Mouse (Mus musculus) neural tube, embryonic 12.5 days (tissue): ENCODE measurements around the gene Slc30a4. TPM values are rescaled to one million over a fixed set of nuclear protein-coding genes. Genes with fewer than 3 reads are reported as not detected.

Experiments
- ATAC-seq: fragments of 200-750 bp; cut with Nextera tagmentation; 2 replicates; pipeline ENCODE4 v1.8.0; 2017; ENCODE audit warnings: low read depth, mild to moderate bottlenecking, moderate TSS enrichment, moderate library complexity; ENCODE audit not compliant: low FRiP score
- H3K27ac ChIP-seq: fragments of 300-500 bp; sonication (generic); 2 replicates; pipeline ENCODE4 v1.5.1; 2016
- H3K27me3 ChIP-seq: fragments of 300-500 bp; sonication (generic); replicated peaks from 2 replicates; pipeline ENCODE4 v1.6.1; 2016; ENCODE audit warnings: mild to moderate bottlenecking
- H3K36me3 ChIP-seq: fragments of 300-500 bp; sonication (generic); 2 replicates; pipeline ENCODE4 v1.6.1; 2016; ENCODE audit warnings: mild to moderate bottlenecking
- H3K4me1 ChIP-seq: fragments of 300-500 bp; sonication (generic); 2 replicates; pipeline ENCODE4 v1.6.1; 2016
- H3K4me2 ChIP-seq: fragments of 300-500 bp; sonication (generic); replicated peaks from 2 replicates; pipeline ENCODE4 v1.6.1; 2016; ENCODE audit warnings: mild to moderate bottlenecking
- H3K4me3 ChIP-seq: fragments of 300-500 bp; sonication (generic); 2 replicates; pipeline ENCODE4 v1.5.1; 2016
- H3K9ac ChIP-seq: fragments of 300-500 bp; sonication (generic); 2 replicates; pipeline ENCODE4 v1.6.1; 2016; ENCODE audit warnings: mild to moderate bottlenecking
- H3K9me3 ChIP-seq: fragments of 300-500 bp; sonication (generic); 2 replicates; pipeline ENCODE4 v1.6.1; 2016; ENCODE audit warnings: mild to moderate bottlenecking
- WGBS: fragments of 180-500 bp; shearing (Covaris S2); methylation state at CpG from one replicate; pipeline ENCODE4 v1.1.7; 2016; 5-methylcytosine and 5-hydroxymethylcytosine counted together
- polyA plus RNA-seq: library from polyadenylated mRNA; unstranded; fragments of >200 nt; fragmentation: Nextera tagmentation; extraction: Ambion mirVana; gene quantifications from 2 replicates; pipeline ENCODE4 v1.2.1, GENCODE M21; 2016

Gene Slc30a4
- polyA plus RNA-seq, 1 experiment from 2014 or later: 9.4 TPM

DNA sequence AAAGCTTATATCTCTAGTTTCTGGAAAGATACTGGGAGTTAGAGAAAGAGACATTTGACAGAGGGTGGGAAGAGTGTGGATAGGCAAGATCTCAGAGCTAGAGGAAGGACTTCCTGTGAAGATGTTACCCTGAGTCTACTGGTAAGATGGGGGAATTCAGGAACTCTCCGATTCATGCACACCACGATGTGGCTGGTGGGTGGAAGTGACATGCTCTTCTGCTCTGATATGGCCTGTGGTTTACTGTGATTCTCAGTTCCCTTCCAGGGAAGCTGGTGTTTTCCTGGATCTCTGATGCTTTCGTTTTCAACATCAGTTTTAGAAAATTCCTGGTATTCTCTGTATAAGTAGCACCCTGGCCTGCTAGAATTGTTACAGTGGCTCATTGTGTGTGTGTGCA lies 9.4 kb upstream of the Slc30a4 start:
- ATAC-seq: no peak
- Histone ChIP-seq H3K4me3 (no peak overlapping the region), H3K36me3 (no peaks in the 10 kb centered on the region), H3K27me3 (no peaks in the 10 kb centered on the region), H3K9ac (no peak overlapping the region), H3K4me1 (no peaks in the 10 kb centered on the region), H3K27ac (no peak overlapping the region), H3K9me3 (no peaks in the 10 kb centered on the region), H3K4me2 (no peak overlapping the region)
- WGBS: 81% methylated on average over 3 of the region's 3 CpGs

DNA sequence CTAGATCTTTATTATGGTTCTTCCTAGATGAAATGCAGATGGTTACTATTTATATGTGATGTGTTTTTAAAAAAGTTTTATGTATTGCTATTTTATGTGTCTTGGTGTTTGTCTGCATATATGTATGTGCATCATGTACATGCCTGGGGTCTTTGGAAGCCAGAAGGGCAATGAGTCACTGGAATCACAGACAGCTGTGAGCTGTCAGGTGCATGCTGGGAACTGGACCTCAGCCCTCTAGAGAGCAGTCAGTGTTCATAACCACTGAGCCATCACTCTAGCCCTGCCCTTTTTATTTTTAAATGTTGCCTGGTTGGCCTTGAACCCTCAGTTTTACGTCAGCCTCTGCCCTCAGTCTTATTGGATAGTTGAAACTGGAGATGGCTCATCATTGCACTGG lies 6.7 kb upstream of the Slc30a4 start:
- 76% methylated on average over 1 of the region's 1 CpGs for WGBS

DNA sequence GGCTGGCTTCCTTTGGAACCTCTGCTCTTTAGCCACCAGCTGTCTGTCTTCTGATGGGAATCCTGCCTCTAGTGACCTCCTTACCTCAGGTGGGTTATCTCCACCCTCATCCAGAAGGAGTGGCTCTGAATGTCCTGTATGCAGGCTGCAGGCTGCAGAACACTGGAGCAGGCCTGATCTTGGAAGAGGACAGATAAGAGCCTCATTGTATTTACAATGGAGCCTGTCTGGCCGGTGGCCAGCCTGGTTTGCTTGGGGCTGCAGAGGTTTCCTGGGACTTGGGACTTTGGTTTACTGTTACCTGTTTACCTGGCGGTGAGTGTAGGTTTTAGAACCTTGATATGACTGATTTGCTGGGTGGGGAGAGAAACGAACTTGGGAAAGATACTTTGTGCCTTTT lies 5.6 kb upstream of the Slc30a4 start:
- H3K4me3 ChIP-seq: no peak overlapping the region
- H3K27me3 ChIP-seq: no peaks in the 10 kb centered on the region
- H3K9ac ChIP-seq: no peak overlapping the region
- no peaks in the 10 kb centered on the region for H3K4me1 ChIP-seq
- ATAC-seq: no peak
- H3K27ac ChIP-seq: no peak overlapping the region
- no peak overlapping the region for H3K4me2 ChIP-seq
- 66% methylated on average over 3 of the region's 3 CpGs for WGBS
- H3K36me3 ChIP-seq: no peaks in the 10 kb centered on the region
- no peaks in the 10 kb centered on the region for H3K9me3 ChIP-seq

More for the DNA sequence above, 6.7 kb upstream of the Slc30a4 start:
- no peak overlapping the region for H3K4me3 ChIP-seq
- ATAC-seq: no peak
- H3K9ac ChIP-seq: no peak overlapping the region
- H3K4me2 ChIP-seq: no peak overlapping the region
- no peaks in the 10 kb centered on the region for H3K36me3 ChIP-seq
- no peak overlapping the region for H3K27ac ChIP-seq
- no peaks in the 10 kb centered on the region for H3K4me1 ChIP-seq
- H3K27me3 ChIP-seq: no peaks in the 10 kb centered on the region
- H3K9me3 ChIP-seq: no peaks in the 10 kb centered on the region

DNA sequence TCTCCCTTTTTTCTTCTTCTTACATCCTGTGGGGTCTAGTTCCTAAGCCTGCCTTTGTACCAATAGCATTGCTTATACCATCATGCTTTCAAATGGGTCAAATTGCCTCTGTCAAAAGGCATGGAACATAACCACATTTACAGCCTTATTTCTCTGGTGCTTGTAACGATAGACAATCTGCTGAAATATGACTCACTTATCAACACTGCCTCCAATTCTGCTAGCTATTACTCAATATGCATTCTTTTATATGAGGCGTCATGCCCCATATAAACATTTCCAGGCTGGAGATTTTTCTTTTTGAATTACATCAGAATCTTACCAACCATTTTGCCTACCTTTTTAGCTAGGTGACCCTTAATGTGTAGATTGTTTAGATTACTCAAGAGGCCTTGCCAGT lies 2.1 kb upstream of the Slc30a4 start:
- no peak for ATAC-seq
- H3K36me3 ChIP-seq: no peaks in the 10 kb centered on the region

DNA sequence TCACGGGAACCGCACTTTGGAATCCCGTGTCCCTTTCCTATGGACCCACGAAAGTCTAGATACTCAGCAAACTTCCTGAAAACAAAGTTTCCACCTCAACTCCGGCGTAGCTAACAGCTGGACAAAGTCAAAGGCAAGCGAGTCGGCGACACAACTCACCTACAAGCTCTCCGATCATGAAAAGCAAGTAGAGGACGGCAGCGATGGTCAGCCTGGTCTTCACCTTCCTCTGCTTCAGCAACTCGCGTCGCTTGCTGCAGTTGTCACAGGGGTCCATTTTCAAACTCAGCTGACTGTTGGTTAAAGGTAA lies 637 bp downstream of the Slc30a4 start:
- ATAC-seq: no peak; the same call in 1 of the 2 replicates
- H3K9ac ChIP-seq: peak overlapping the region; percentile 83
- no peaks in the 10 kb centered on the region for H3K27me3 ChIP-seq
- H3K9me3 ChIP-seq: no peaks in the 10 kb centered on the region
- H3K4me1 ChIP-seq: peaks cover 10% of the 10 kb centered on the region; the same call in 1 of the 2 replicates
- H3K27ac ChIP-seq: no peak overlapping the region
- H3K4me2 ChIP-seq: peak overlapping the region; percentile 88
- peak overlapping the region; percentile 74 for H3K4me3 ChIP-seq
- no peaks in the 10 kb centered on the region for H3K36me3 ChIP-seq
- 1% methylated on average over 15 of the region's 15 CpGs for WGBS

More for the DNA sequence above, 2.1 kb upstream of the Slc30a4 start:
- peaks cover 10% of the 10 kb centered on the region; the same call in 1 of the 2 replicates for H3K4me1 ChIP-seq
- H3K4me3 ChIP-seq: no peak overlapping the region
- H3K27me3 ChIP-seq: no peaks in the 10 kb centered on the region
- H3K27ac ChIP-seq: no peak overlapping the region
- WGBS: 78% methylated on average over 2 of the region's 2 CpGs
- H3K9me3 ChIP-seq: no peaks in the 10 kb centered on the region
- no peak overlapping the region for H3K4me2 ChIP-seq
- H3K9ac ChIP-seq: no peak overlapping the region

DNA sequence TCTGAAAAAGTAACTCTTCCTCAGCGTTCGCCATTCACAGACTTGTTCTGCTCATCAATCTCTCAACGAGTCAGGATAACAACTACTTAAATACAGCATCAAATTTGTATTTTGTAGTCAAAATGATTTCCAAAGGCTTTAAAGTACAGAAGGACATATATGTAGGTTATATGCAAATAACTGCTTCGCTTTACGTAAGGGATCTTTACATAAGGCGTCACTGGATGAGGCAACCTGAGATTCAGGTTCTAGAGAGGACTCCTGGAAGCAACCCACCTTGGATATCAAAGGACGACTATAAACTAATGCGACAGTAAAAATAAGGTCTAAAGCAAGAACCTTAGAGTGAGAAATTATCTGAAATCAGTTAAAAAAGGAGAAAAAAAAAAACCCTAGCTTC lies 1.5 kb downstream of the Slc30a4 start:
- no peak overlapping the region for H3K9ac ChIP-seq
- peaks cover 10% of the 10 kb centered on the region; the same call in 1 of the 2 replicates for H3K4me1 ChIP-seq
- no peak overlapping the region for H3K27ac ChIP-seq
- no peaks in the 10 kb centered on the region for H3K36me3 ChIP-seq
- H3K9me3 ChIP-seq: no peaks in the 10 kb centered on the region
- 64% methylated on average over 8 of the region's 8 CpGs for WGBS
- peak overlapping the region; percentile 88 for H3K4me2 ChIP-seq
- no peaks in the 10 kb centered on the region for H3K27me3 ChIP-seq
- no peak overlapping the region for H3K4me3 ChIP-seq
- ATAC-seq: no peak

DNA sequence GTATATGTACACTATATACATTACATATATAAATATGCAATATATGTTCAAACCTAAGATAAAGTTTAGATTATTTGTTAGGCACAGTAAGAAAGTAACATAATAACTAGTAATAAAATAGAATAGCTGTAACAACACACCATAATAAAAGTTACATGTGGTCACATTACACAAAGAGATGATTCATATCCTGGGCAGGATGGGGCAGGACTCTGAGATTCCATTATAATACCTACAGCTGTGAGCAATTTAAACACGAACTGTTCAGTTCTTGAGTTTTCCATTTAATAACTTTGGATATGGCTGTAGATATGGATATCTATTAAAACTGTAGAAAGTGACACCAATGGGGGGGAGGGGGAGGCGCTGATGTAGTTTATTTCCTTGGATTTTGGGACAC lies 4.9 kb downstream of the Slc30a4 start:
- Histone ChIP-seq H3K4me2 (no peak overlapping the region), H3K4me3 (no peak overlapping the region), H3K27me3 (no peaks in the 10 kb centered on the region), H3K9ac (no peak overlapping the region), H3K27ac (no peak overlapping the region), H3K36me3 (no peaks in the 10 kb centered on the region), H3K4me1 (peaks cover 10% of the 10 kb centered on the region; the same call in 1 of the 2 replicates), H3K9me3 (no peaks in the 10 kb centered on the region)
- 73% methylated on average over 2 of the region's 2 CpGs for WGBS
- ATAC-seq: no peak

DNA sequence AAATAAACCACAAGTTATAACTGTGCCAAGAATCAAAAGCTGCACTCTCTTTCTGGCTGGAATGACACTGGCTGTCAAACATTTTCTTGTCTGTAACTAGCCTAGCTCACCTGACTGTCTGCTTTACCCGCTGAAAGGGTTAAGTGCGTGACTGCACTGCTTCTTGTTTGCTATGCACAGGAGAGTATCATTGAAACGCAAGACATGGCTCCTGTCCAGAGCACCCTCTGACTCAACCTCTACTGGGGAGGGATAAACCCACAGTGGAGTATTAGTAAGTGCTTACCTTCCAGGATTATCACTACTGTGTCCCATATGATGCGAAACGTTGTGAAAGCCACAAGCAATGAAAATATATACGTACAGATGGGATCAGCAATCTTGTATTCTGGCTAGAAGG lies 15.8 kb downstream of the Slc30a4 start:
- ATAC-seq: no peak
- peaks cover 6% of the 10 kb centered on the region for H3K9me3 ChIP-seq
- no peaks in the 10 kb centered on the region for H3K36me3 ChIP-seq
- no peak overlapping the region for H3K4me3 ChIP-seq
- 84% methylated on average over 6 of the region's 6 CpGs for WGBS
- H3K27me3 ChIP-seq: no peaks in the 10 kb centered on the region
- H3K4me2 ChIP-seq: no peak overlapping the region
- H3K9ac ChIP-seq: no peak overlapping the region
- no peak overlapping the region for H3K27ac ChIP-seq
- H3K4me1 ChIP-seq: no peaks in the 10 kb centered on the region

DNA sequence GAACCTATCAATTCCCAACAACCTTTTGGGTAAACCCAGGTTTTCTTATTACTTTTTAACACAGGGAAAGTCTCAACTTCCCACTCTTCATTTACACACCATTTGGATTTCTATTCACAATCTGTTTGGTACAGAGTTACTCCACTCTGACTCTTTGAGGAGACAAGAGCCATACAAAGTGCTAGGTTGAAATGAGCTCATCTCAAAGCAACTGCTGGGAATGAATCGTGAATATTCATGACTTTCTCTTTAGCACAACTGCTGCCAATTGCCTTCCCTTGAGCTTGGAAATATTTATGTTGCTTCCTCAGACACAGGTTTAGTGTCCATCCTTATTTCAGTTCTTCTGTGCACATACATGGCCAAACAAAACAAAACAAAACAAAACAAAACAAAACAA lies 18.8 kb downstream of the Slc30a4 start:
- Histone ChIP-seq H3K27ac (no peak overlapping the region), H3K9me3 (peaks cover 11% of the 10 kb centered on the region), H3K4me2 (no peak overlapping the region), H3K36me3 (no peaks in the 10 kb centered on the region), H3K27me3 (no peaks in the 10 kb centered on the region), H3K9ac (no peak overlapping the region), H3K4me1 (no peaks in the 10 kb centered on the region), H3K4me3 (no peak overlapping the region)
- ATAC-seq: peak; percentile 41; the same call in 1 of the 2 replicates
- 87% methylated on average over 1 of the region's 1 CpGs for WGBS

DNA sequence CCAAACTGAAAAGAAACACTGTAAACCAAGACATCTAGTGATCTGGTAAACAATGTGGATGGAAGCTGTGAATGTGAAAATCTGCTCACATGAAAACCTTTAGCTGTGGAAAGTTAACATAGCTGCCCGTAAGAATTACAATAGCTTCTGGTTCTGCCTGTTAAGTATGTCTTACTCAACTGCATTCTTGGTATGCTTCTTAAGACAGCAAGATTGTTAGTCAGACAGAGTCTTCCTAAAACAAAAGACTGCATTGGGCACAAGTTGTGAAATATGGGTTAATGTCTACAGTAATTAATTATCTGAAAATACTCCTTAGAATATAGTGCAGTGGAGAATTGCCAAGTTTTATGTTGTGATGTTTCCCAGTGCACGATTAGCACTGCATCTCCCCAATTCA lies 19.9 kb downstream of the Slc30a4 start:
- no peaks in the 10 kb centered on the region for H3K27me3 ChIP-seq
- no peak for ATAC-seq
- WGBS: 63% methylated on average over 2 of the region's 2 CpGs
- H3K4me3 ChIP-seq: no peak overlapping the region
- no peaks in the 10 kb centered on the region for H3K36me3 ChIP-seq
- peaks cover 11% of the 10 kb centered on the region for H3K9me3 ChIP-seq
- no peaks in the 10 kb centered on the region for H3K4me1 ChIP-seq
- H3K4me2 ChIP-seq: no peak overlapping the region
- no peak overlapping the region for H3K9ac ChIP-seq
- no peak overlapping the region for H3K27ac ChIP-seq

DNA sequence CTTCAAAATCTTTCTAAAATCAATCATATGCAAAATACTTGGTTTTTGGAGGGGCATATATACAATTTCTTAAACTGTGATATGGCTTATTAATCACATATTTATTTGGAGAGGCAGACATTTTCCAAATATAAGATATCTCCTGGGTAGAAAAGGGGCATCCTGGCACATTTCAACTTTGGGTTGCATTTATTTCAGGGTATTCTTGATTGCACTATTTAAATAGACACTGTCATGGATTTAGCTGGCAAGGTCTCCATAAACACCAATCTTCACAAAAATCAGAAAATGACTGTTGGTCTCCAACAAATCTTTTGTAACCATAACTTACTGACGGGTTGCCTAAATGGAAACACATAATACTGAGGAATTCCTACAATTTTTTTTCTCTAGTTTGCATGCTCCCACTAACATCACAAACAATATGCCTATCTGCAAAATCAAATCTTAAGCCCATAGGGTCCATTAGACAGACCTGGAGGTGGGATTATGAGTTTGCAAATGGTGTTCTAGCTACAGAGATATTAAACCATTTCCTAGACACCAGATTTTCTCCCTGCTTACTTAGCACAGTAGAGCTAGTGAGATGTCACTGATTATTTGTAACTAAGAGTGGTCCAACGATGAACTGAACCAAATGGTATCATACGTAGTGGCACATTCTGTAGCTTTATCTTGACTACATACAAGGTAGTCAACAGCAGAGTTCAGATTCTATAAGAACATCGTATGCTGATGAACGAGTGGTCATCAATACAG lies 20.9 kb downstream of the Slc30a4 start:
- ATAC-seq: no peak; the same call in 1 of the 2 replicates
- H3K27me3 ChIP-seq: no peaks in the 10 kb centered on the region
- H3K4me2 ChIP-seq: no peak overlapping the region
- H3K4me1 ChIP-seq: no peaks in the 10 kb centered on the region
- WGBS: 88% methylated on average over 5 of the region's 5 CpGs
- H3K4me3 ChIP-seq: no peak overlapping the region
- peaks cover 11% of the 10 kb centered on the region for H3K9me3 ChIP-seq
- no peak overlapping the region for H3K9ac ChIP-seq
- H3K36me3 ChIP-seq: no peaks in the 10 kb centered on the region
- H3K27ac ChIP-seq: no peak overlapping the region

DNA sequence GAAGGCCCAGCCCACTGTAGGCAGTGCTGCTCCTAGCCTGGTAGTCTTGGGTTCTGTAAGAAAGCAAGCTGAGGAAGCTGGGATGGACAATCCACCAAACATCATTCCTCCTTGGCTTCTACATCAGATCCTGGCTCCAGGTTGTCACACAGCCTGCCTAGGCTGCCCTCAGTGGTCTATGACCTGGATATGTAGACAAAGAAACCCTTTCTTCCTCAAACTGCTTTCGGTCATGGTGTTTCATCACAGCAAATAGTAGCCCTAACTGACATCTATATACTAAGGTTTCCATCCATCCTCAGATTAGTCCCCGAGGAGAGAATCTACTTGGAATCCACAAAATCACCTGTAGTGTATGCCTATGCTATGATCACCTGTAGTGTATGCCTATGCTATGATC lies 27.3 kb downstream of the Slc30a4 start:
- H3K27ac ChIP-seq: no peak overlapping the region
- H3K4me2 ChIP-seq: no peak overlapping the region
- WGBS: 94% methylated on average over 2 of the region's 2 CpGs
- H3K4me3 ChIP-seq: no peak overlapping the region
- no peaks in the 10 kb centered on the region for H3K4me1 ChIP-seq
- H3K9me3 ChIP-seq: no peaks in the 10 kb centered on the region
- H3K9ac ChIP-seq: no peak overlapping the region
- no peaks in the 10 kb centered on the region for H3K27me3 ChIP-seq
- H3K36me3 ChIP-seq: no peaks in the 10 kb centered on the region
- no peak for ATAC-seq

DNA sequence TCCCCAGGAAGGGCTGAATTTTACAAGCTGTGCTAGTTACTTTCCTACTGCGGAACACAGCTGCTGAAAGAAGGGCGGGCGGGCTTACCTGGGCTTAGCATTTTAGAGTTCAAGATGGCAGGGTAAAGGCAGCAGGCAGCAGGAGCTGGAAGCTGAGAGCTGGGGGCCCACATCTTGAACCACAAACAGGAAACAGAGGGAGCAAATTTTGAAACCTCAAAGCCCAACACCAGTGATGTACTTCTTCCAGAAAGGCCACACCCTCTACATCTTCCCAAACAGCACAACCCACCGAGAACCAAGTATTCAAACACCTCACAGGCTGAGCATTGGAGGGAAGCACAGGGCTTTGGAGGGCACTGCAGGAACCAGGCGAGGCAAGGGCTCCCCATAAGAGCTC lies 29.6 kb downstream of the Slc30a4 start:
- Histone ChIP-seq H3K4me2 (no peak overlapping the region), H3K27ac (no peak overlapping the region), H3K36me3 (no peaks in the 10 kb centered on the region), H3K9ac (no peak overlapping the region), H3K9me3 (no peaks in the 10 kb centered on the region), H3K4me1 (no peaks in the 10 kb centered on the region), H3K4me3 (no peak overlapping the region), H3K27me3 (no peaks in the 10 kb centered on the region)
- ATAC-seq: no peak
- 71% methylated on average over 5 of the region's 5 CpGs for WGBS
